Mouse (Mus musculus) MEL (cell line): ENCODE measurements at regions not wholly inside any gene's neighbourhood (a gene's known extent, or its start where the extent isn't known, plus 50 kb on each side); places are given as distances from the start of the nearest gene placed in this dataset.

ENCODE experiments used
- BHLHE40 ChIP-seq: IDR thresholded peaks from 2 replicates; pipeline ENCODE4 v1.6.1; 2012; ENCODE audit warnings: low read depth, mild to moderate bottlenecking, inconsistent platforms, low read length, improper control_type of control experiment, borderline replicate concordance
- CTCF ChIP-seq, 3 experiments: IDR thresholded peaks in 2 of 3; conservative IDR thresholded peaks in 1 of 3; 2 replicates each; pipeline ENCODE4 v1.5.1; 2011 to 2012; ENCODE audit warnings: low read length in 3 of 3, low read depth in 2 of 3, mild to moderate bottlenecking in 2 of 3, improper control_type of control experiment in 1 of 3, inconsistent platforms in 1 of 3, mixed read lengths in 1 of 3, moderate library complexity in 1 of 3; ENCODE audit not compliant: control insufficient read depth in 1 of 3, insufficient read depth in 1 of 3, poor library complexity in 1 of 3, severe bottlenecking in 1 of 3
- EP300 ChIP-seq, 2 experiments: IDR thresholded peaks; 2 replicates each; pipeline ENCODE4 v1.6.1; 2011; ENCODE audit warnings: improper control_type of control experiment in 2 of 2, low read length in 2 of 2, low read depth in 1 of 2, mild to moderate bottlenecking in 1 of 2
- GATA1 ChIP-seq: IDR thresholded peaks from 2 replicates; pipeline ENCODE4 v1.6.1; 2011; ENCODE audit warnings: low read depth, low read length, improper control_type of control experiment
- KAT2A ChIP-seq: conservative IDR thresholded peaks from 2 replicates; pipeline ENCODE4 v1.6.1; 2012; ENCODE audit warnings: low read depth, low read length, improper control_type of control experiment, inconsistent platforms
- POLR2A ChIP-seq, 2 experiments: IDR thresholded peaks; 2 replicates each; pipeline ENCODE4 v1.6.1; 2011 to 2012; ENCODE audit warnings: low read length in 2 of 2, mild to moderate bottlenecking in 2 of 2, control low read depth in 1 of 2, improper control_type of control experiment in 1 of 2, low read depth in 1 of 2, moderate library complexity in 1 of 2; ENCODE audit not compliant: control insufficient read depth in 1 of 2, insufficient read depth in 1 of 2, poor library complexity in 1 of 2
- RCOR1 ChIP-seq: IDR thresholded peaks from 2 replicates; pipeline ENCODE4 v1.6.1; 2012; ENCODE audit warnings: low read depth, mild to moderate bottlenecking, inconsistent platforms, low read length, improper control_type of control experiment
- TBP ChIP-seq: IDR thresholded peaks from 2 replicates; pipeline ENCODE4 v1.8.0; 2011; ENCODE audit warnings: low read depth, low read length, improper control_type of control experiment
- TCF12 ChIP-seq: IDR thresholded peaks from 2 replicates; pipeline ENCODE4 v1.6.1; 2014; ENCODE audit warnings: low read depth, mild to moderate bottlenecking, inconsistent platforms, low read length, improper control_type of control experiment, moderate library complexity
- USF2 ChIP-seq, 2 experiments: IDR thresholded peaks; 2 replicates each; pipeline ENCODE4 v1.6.1; 2011 to 2012; ENCODE audit warnings: improper control_type of control experiment in 2 of 2, low read length in 2 of 2, borderline replicate concordance in 1 of 2, inconsistent platforms in 1 of 2, low read depth in 1 of 2, mild to moderate bottlenecking in 1 of 2; ENCODE audit not compliant: insufficient read depth in 1 of 2
- ZNF384 ChIP-seq: IDR thresholded peaks from 2 replicates; pipeline ENCODE4 v1.6.1; 2012; ENCODE audit warnings: low read depth, mild to moderate bottlenecking, inconsistent platforms, low read length, improper control_type of control experiment

- TF ChIP-seq POLR2A (IDR thresholded peaks at IDR 0.05; ENCODE audit: control insufficient read depth in 1 of 2, insufficient read depth in 1 of 2, low read depth in 1 of 2, low read length in 2 of 2, poor library complexity in 1 of 2) = no peak
- no peak for TF ChIP-seq TBP
- TF ChIP-seq GATA1 = no peak
- TF ChIP-seq KAT2A = no peak
- no peak for TF ChIP-seq USF2 (IDR thresholded peaks at IDR 0.05; ENCODE audit: borderline replicate concordance in 1 of 2, insufficient read depth in 1 of 2, low read depth in 1 of 2, low read length in 2 of 2)
- no peak for TF ChIP-seq RCOR1
- no peak for TF ChIP-seq CTCF (IDR thresholded peaks at IDR 0.05 in 2 of 3, conservative IDR thresholded peaks at IDR 0.05 in 1 of 3; ENCODE audit: control insufficient read depth in 1 of 3, insufficient read depth in 1 of 3, low read depth in 2 of 3, low read length in 3 of 3, poor library complexity in 1 of 3, severe bottlenecking in 1 of 3)
- TF ChIP-seq ZNF384 = no peak
- no peak for TF ChIP-seq EP300 (IDR thresholded peaks at IDR 0.05; ENCODE audit: low read depth in 1 of 2, low read length in 2 of 2)
- TF ChIP-seq BHLHE40 = no peak
- TF ChIP-seq TCF12 = no peak
Measured at GRCm38 (mm10) chr5:91792732-91793131, 170.1 kb downstream of the Rchy1 start.
